Mouse (Mus musculus): ENCODE results near the gene Acvr1c.

The Acvr1c gene

DNA sequence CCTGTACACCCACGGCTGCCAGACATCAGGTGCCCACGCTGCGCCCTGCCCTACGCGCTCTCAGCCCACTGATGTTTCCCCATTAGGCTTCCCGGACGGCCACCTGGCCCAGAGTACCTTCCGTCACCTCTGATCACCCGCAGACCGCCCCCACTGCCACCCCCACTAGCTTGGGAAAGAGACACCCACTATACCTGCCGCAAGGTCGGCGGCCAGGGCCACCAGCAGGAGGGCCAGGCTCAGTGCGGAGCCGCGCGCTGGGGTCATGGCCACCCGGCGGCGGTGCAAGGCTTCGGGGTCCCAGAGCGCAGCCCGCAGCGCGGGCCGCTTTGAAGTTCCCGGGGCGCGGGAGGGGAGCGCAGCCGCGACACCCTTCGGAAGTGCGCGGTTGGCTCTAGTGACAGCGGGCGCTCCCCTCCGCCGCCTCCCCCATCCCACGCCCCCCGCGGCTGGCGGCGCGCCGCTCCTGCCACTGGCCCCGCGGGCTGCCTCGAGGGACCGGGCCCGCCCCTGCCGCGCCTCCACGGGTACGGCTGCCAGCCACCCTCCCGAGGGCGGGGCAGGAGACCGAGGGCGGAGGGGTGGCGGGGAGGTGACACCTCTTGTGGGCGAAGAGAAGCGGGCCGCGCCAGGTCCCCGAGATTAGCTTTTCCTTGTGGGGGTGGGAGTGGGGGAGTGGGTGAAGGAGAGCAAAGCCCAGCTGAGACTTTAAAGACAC, at the start of gene Acvr1c:
Acvr1c (minus strand) TSS at position 482 of the 718 bp plus-strand sequence.
- in situ Hi-C loops (cut with MboI, MseI): no loop called here

GRCm38 (mm10) chr2:58403481-58403880, 45.8 kb upstream of the Acvr1c start:
- in situ Hi-C loops (cut with MboI, MseI): no loop called here

GRCm38 (mm10) chr2:58388601-58389000, 30.9 kb upstream of the Acvr1c start:
- in situ Hi-C loops (cut with MboI, MseI): no loop called here

GRCm38 (mm10) chr2:58380020-58380419, 22.3 kb upstream of the Acvr1c start:
- in situ Hi-C loops (cut with MboI, MseI): no loop called here

DNA sequence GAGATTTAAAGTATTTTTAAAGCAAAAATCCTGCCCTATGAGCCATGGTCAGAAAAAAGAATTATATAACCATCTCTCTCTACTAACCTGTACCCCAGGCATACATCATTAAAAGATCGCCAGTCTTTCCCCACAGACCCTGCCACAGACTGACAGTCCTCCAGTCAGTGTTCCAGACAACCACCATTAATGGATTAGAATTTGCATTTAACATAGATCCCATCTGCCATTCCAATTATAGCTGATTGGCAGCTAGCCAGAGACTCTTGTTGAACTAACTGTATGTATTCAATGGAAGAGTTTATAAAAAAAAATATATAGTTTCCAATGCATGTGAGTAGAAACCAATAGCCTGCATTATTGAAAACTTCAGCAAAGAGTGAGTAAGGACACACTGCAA, 21.8 kb upstream of the Acvr1c start:
- in situ Hi-C loops (cut with MboI, MseI): loop anchor here (5.0 kb wide), 1 partner anchor 33 kb away; no protein-coding TSS in a partner anchor

DNA sequence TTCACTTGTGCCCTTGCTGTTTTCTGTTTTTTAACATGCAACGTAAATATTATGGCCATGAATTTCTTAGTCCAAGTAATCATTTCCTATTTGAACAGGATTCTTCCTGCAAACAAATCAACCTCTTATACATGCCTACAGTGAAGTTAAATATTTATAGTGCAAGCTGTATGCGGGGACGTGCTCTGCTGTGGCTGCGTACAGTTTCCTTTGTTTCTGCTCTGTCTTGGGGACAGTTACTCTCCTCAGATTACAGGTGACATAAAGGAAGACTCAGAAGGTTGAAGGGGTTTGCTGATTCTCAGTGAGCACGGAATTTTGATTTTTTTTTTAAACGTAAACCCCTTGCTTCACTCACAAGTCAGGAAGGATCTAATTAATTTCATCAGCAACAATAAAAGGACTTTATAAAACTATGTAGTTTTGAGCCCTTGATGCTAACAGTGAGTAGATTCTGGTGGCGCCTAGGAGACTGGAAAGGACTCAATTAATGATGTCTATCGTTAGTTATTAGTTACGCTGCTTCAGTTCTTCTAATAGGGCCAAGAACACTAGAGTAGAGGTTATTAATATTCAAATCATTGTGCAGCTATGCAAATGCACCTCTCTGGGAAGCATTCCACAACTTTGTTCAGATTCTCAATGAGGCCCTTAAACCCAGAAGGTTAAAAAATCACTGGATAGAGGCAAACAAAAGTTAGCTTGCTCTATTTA, 19.9 kb upstream of the Acvr1c start:
- in situ Hi-C loops (cut with MboI, MseI): loop anchor here (5.0 kb wide), 1 partner anchor 35 kb away; no protein-coding TSS in a partner anchor

GRCm38 (mm10) chr2:58366196-58366595, 8.5 kb upstream of the Acvr1c start:
- in situ Hi-C loops (cut with MboI, MseI): loop anchor here (10.0 kb wide), 1 partner anchor 1789 kb away; no protein-coding TSS in a partner anchor

- in situ Hi-C loops (cut with MboI, MseI): loop anchor here (10.0 kb wide), 1 partner anchor 1793 kb away; no protein-coding TSS in a partner anchor
Measured at GRCm38 (mm10) chr2:58361361-58362046, 3.8 kb upstream of the Acvr1c start.

DNA sequence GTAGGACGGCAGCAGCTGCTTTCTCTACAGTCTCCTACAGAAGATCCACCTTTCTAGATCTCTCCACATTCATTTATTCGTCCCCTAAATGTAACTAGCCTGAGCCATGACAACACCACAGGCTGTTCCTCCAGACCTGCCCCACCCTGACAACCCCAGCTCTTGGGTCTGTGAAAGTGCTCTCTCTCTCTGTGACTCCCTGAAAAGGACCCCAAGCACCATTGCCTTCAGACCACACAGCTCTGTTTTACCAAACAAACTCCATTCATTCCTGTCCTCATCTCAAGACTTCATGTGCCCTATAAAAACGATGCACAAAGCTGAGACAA, 401 bp upstream of the Acvr1c start:
- in situ Hi-C loops (cut with MboI, MseI): no loop called here

DNA sequence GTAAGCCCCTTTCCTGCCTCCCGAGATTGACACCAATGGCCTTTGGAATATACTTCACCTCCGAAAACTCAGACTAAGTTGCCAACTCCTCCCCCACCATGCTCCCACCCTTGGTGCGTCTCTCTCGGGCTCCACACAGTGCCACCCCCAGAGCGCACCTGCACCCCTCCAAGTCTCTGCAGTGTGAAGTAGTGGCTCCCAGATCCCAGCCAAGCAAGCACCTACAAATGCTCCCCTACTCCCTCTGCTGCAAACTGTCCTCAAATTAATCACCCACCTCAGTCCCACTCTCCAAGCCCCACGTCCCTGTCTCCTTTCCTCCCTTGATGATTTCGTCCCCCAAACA, 654 bp downstream of the Acvr1c start:
- in situ Hi-C loops (cut with MboI, MseI): no loop called here

DNA sequence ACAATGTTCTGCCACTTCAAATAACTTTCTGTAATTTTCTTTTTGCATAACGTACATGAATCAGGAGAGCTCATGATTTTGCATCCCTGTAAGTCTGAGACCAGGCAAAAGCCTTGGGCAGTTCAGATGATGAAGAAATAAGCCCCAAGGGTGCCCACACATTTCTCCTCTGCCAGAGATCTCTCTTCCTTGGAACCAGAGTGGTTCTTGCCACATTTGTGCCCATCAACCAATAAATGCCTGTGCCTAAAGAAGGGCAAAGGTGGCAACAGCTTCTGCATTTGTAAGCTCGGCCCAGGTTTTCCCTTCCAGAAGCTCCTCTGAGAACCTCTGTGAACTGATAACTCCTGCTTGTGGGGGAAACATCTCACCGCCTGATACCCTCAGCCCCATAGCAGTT, 3.3 kb downstream of the Acvr1c start:
- in situ Hi-C loops (cut with MboI, MseI): no loop called here

- in situ Hi-C loops (cut with MboI, MseI): no loop called here
Measured at GRCm38 (mm10) chr2:58352846-58353245, 4.8 kb downstream of the Acvr1c start.

DNA sequence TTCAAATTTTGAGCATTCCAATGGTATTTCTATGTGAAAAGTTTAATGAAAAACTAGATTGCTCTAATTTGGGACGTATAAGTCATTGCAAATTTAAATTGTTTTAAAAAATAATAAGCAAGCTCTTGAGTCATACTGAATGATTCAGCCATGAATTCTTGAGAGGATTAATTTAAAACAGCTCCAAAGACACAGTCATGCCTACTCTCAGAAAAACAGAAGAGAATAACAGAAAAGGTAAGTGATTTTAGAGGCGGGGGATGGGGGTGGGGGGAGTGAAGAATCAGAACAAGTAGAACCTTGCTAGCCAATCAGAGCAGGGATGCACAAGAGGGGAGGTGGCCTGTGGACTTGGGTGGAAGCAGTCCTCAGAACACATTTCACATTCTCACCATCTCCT, 7.0 kb downstream of the Acvr1c start:
- in situ Hi-C loops (cut with MboI, MseI): no loop called here

DNA sequence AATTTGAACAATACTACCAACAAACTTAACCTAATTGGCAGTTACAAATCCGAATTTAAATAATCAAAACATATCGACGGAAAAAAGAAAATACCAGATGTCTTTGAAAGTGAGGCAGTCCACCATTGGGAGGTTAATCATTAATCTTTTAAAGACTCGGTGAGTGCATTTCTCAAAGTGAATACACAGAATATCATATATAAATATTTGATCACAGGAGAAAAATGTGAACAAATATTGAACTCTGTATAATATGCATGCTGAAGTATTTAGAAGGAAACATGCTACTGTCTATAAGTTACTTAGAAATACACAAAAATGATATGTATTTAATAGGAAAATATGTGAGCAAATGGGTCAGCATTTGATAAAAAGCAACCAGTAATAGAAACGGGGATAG, 21.0 kb downstream of the Acvr1c start:
- in situ Hi-C loops (cut with MboI, MseI): no loop called here

DNA sequence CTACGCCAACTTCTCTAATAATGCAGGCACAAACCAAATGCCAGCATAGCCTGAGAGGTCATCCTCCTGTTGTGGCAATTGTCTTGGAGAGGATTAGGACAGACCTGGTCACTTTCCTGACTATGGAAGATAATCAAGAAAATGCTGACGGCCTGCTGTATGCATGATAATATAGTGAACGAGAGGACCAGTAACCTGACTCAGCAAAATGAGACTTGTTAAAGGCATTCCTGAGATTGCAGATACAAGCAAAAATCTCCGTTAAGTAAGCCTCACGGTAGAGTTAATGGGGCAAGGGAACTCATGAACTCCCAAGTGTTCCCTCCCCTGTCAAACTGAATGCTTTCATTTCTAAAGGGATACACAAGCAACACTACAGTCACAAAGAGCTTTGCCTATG, 28.1 kb downstream of the Acvr1c start:
- in situ Hi-C loops (cut with MboI, MseI): no loop called here

DNA sequence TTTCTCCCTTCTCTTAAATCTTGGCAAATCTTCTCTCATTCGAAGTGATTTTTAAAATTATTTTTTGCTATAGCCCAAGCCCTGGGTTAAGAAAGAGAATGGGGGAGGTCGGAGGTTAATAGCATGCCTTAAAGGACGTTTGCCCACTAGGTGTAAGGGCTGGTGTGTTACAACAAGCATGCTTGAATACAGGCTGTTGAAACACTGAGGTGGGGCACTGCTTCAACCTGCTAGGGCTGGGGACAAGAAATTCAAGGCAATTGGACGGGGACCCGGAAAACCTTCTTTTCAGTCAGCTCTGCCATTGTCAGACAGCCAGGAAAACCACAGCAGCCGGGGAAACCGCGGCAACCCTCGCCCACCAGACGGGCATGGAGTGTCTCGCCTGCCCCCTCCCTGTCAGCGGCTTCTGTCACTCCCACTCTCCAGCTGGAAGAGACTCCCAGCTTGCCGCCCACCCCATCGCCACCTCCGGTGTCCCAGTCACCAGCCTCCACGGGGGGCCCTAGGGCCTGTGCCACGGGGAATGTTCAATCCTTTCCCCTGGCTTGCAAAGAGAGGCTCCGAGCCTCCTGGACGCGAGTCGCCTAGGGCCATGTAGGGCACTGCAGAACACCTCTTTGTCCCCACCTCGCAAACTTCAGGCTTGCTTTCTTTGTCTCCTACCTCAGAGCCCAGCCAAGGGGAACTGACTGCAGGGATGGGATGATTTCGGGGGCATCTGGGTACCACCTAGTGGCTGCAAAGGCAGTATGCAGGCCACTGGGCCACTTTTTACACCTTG, 33.4 kb downstream of the Acvr1c start:
- in situ Hi-C loops (cut with MboI, MseI): loop anchor here (25.0 kb wide), 1 partner anchor 287 kb away; no protein-coding TSS in a partner anchor

DNA sequence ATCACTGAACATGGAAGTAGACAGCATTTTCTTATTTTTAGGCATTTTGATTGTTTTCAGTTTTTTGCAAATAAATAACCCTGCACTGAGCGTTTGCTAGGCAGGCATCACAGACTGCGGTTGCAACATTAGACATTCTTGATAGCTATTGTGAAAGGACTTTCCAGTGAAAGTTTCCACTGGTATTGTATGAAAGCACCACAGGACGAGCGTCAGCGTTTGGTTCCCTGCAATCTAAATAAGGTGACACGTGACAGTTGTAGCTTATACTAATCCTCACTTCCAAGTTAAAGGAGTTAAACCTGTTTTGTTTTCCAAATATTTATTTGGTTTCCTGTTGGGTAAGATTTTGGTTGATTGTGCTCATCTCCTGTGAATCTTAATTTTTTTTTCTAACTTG, 34.4 kb downstream of the Acvr1c start:
- in situ Hi-C loops (cut with MboI, MseI): loop anchor here (25.0 kb wide), 1 partner anchor 286 kb away; no protein-coding TSS in a partner anchor

GRCm38 (mm10) chr2:58316186-58316585, 41.5 kb downstream of the Acvr1c start:
- in situ Hi-C loops (cut with MboI, MseI): loop anchor here (25.0 kb wide), 1 partner anchor 279 kb away; no protein-coding TSS in a partner anchor

GRCm38 (mm10) chr2:58309695-58310094, 48.0 kb downstream of the Acvr1c start:
- in situ Hi-C loops (cut with MboI, MseI): loop anchor here (25.0 kb wide), 1 partner anchor 272 kb away; no protein-coding TSS in a partner anchor

GRCm38 (mm10) chr2:58304450-58304849, 53.2 kb downstream of the Acvr1c start:
- in situ Hi-C loops (cut with MboI, MseI): loop anchor here (25.0 kb wide), 1 partner anchor 267 kb away; no protein-coding TSS in a partner anchor

DNA sequence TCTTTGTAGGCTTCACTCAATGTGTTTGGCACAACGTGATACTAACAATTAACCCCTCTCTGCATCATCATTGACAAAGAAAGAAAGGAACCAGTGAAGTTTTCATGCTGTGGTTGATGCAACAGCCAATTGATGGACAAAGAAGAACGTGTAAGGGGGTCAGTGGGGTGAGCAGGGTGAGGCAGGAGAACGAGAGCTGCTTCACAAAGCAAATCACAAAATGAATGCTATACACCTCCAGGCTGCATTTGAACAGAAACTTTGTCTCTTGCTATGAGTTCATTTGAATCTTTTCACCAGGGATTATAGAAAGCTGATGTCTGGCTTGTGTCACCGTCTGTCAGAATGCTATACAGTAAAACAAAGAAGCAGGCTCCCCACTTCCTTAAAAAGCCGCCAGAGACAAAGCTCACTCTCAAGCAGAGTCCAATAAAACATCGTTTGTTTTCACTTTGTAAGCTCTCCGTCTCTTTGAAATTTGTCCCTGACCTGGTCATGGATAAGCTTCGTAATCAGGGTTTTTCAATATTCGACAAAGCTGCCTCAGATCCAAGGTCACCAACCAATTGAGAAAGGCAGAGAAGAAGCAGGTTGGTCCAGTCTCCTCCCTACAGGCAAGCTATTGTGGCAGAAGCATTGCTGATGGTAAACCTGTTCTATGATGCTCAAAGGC, 67.8 kb downstream of the Acvr1c start:
- in situ Hi-C loops (cut with MboI, MseI): no loop called here

All from T-helper 2 cell (primary cell).